Mouse (Mus musculus) G1E-ER4 (cell line): Measurements from ENCODE around the gene Actb. TPM values are rescaled to one million over a fixed set of nuclear protein-coding genes. Genes with fewer than 3 reads are reported as not detected.

Experiments
- GATA1 ChIP-seq: IDR thresholded peaks from one replicate; pipeline ENCODE4 v1.8.0; 2012; ENCODE audit warnings: low read length, inconsistent platforms
- polyA plus RNA-seq: library from polyadenylated mRNA; stranded (reverse); fragments of >175 nt; gene quantifications from 2 replicates; pipeline ENCODE4 v1.2.3, GENCODE M21; 2012

Gene Actb
- polyA plus RNA-seq, 1 experiment = 731 TPM

DNA sequence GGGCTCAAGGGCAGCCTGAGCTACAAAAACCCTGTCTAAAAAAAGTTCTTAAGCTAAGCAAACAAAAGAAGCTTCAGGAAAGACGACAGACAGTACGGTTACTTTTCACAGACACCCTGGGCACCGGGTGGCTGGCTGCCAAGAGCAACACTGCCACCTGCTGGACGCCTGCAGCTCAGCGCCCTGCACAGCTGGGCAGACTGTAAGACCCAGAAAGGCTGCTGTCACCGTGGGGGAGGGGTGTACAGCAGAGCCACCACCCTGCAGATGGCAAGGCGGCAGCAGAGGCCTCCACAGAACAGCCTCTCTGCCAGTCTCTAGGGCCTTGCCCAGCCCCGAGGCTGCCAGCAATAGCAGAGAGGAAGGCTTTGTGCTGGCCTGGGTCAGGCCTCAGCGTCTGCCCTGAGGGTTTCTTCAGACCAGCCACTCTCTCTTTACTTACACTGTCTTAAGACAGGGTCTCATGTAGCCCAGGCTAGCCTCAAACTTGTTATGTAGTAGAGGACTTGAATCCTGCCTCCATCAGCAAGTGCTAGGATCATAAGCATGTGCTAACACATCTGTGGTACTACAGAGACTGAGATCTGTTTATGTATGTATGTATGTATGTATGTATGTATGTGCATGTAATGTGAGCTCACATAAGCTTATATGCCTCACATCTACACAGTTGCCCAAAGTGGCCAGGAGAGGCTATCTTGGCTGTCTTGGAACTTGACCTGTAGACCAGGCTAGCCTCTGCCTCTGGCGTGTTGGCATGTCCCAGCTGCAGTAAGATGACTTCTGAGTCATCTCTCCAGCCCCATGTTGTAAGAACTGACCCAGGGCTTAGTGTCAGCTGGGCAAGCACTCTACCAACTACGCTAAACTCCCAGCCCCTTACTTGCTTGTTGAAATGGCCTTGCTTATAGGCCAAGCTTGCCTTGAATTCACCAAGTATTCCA, 28.9 kb downstream of the Actb start:
- no peak for TF ChIP-seq GATA1

DNA sequence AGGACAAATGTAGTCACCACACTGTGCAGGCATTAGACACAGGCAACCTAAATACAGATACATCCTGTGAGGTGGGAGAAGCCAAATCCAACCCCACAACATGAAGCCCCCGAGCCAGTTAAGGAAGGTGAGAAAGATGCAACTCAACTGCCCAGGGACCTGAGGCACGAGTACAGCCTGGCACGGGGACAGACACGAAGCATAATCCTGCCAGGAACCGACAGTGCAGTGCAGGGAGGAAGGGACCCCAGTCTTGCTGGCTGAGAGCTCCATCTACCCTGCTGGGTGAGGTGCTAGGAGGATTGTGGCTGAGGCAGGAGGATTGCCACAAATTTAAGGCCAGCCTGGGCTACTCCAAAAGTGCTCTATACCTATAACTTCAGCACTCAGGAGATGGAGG, 29.7 kb downstream of the Actb start:
- TF ChIP-seq GATA1 = no peak

DNA sequence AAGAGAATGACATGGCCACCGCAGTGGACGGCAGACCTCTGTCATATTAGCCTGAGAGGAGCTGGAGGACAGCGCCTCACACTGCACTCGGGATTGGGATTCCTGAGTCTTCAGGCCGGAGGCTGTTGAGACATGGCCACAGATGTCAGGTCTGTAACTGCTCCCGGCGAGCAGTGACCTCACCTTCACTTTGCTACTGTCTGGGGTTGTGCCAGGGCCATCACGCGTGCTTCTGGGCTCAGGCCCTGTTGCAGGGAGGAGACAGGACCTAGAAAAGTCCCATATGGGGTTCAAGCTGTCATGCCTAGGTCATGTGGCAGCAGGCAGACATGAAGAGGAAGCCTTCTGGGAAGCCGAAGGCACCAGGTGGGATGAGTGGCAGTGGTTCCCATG, 31.0 kb downstream of the Actb start:
- no peak for TF ChIP-seq GATA1

DNA sequence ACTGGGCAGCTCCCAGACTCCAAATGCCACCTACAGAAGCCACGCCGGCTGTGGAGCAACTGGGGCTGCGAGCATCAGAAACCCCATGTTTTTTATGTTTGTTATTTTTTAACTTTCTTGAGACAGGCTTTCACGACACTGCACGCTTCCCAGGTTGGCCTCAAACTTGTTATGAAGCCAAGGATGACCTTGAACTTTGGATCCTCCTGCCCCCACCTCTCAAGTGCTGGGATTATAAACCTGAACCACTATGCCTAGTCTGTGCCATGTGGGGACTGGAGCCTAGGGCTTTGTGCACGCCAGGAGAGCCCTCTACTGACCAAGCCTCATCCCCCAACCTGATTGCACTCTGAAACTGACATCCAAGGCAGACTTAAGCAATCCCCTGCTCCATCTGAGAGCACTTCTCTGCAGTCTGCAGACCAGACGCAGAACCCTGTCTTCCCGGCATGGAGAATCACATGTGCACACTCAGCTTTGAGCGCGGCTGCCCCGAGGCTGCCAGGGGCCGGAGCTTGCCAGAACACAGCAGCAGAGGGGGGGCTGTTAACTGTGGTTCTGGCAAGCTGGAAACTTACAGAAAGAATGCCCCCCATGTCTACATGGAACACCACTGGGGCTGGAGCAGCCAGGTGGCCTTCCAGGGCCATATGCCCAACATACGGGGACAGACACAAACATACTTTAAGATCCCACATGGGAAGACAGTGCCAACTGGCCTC, 31.6 kb downstream of the Actb start:
- no peak for TF ChIP-seq GATA1

DNA sequence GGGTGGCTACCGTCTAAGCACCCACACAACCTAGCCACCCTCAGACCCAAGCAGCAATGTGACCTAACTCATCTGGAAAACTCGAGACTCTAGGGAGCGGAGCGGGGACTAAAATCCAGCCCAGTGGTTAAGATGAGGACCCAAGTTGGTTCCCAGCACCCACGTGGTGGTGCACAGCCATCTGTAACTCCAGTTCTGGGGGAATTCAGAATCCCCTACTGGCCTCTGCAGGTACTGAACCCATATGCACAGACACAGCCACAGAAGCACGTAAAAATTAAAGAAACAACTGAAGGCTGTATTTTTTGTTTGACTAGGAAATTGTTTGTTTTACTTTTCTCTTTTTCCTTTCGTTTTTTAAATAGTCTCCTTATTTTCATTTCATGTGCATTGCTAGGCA, 32.8 kb downstream of the Actb start:
- no peak for TF ChIP-seq GATA1

DNA sequence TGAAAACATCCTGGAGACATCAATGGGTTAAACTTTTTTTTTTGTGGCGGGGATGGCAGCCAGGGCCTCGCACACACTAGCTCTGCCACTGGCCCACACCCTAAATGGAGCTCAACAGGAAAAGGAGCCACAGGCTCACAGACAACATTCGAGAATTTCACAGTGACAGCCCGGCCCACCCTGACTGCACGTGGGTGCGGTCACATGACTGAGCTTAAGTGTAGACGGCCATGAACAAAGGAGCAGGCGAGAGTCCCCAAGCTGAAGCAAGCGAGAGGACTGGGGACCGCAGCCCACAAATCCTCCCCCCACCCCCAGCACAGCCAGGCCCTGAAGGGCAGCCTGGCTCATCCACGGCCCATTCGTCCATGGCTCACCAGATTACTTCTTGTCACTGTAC, 34.8 kb downstream of the Actb start:
- no peak for TF ChIP-seq GATA1

DNA sequence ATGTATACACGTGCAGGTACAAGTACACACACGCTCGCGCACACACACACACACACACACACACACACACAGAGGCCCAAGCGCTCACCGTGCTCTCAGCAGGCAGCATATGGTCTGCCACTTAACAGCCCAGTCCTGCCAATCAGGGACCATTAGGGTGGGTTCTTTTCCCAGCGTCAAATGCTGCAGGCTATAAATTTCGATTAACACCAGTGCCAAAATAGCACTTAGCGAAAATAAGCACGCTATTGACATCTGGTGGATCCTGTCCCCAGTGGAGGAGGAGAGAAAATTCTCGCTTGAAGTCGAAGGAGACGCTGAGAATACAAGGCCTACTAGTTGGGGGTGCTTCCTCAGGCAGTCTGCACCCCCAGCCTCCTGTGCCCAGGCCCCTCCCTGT, 37.1 kb downstream of the Actb start:
- no peak for TF ChIP-seq GATA1

DNA sequence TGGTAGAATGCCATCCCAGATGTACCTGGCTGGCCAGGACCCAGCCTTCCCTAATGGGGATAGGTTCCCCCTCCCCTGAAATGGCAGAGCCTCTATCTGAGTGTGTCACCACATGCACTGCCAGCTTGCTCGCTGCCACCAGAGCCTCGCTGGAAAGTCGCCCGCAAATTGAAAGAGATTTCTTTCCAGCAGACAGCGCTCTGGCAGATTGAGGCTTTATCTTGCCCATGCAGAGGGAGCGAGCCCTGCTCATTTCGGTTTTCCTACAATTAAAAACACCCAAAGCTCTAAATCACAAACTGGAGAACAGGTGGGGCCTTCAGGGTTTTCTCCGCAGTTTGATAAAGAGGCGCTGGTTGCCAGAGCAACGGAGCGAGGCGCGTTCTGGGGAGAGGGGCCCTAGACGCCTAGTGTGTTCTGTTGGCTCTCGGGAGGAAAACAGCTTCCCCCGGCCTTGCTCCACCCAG, 48.8 kb downstream of the Actb start:
- no peak for TF ChIP-seq GATA1

DNA sequence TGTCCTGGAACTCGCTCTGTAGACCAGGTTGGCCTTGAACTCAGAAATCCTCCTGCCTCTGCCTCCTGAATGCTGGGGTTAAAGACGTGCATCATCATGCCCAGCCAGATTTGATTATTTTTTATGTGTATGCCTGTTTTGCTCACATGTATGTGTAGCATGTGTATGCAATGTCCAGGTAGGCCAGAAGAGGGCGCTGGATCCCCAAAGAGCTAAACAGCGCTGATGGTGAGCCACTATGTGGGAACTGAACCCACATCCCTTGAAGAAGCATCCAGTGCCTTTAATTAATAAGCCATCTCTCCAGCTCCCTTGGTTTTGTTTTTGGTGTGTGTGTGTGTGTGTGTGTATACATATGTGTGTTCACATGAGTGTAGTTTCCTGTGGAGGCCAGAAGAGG, 50.1 kb downstream of the Actb start:
- no peak for TF ChIP-seq GATA1

DNA sequence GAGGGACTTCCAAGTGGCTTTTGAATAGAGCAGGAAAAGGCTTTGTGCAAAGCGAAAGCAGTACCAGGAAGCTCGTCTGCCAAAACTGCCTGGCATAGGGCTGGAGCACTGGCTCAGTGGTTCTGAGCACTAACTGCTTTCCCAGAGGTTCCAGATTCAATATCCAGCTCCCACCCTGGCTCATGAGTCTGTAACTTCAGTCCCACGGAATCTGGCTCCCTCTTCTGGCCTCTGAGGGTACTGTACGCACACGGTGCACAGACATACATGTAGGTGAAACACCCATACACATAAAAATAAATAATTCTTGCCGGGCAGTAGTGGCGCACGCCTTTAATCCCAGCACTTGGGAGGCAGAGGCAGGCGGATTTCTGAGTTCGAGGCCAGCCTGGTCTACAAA, 51.7 kb downstream of the Actb start:
- TF ChIP-seq GATA1 = no peak

DNA sequence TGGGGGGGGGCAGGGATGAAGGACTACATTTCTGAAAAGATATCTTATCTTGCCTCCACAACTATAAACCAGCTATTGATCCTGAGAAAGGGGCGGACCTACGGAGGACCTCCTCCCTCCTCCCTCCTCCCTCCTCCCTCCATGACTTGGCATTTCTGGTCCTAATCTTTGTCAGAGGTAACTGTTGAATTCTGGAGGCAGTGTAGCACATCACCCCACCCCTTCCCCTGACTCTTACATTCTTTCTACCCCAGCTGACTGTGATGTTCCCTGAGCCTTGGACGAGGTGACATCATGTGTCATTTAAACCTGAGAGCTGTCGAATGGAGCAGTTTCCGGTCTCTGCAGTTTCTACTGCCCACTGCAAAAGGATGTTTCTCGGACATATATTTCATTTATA, 53.0 kb downstream of the Actb start:
- no peak for TF ChIP-seq GATA1

Other genes with a start within 250 kb of the Actb start
- not detected in 2 replicates for gene Slc29a4, start 214.2 kb downstream of the Actb start, polyA plus RNA-seq
- gene Tnrc18, start 89.1 kb downstream of the Actb start, polyA plus RNA-seq = 5.1 and 5.8 TPM in 2 replicates
- 23.0 and 24.8 TPM in 2 replicates for gene Fbxl18, start 11.3 kb downstream of the Actb start, polyA plus RNA-seq
- not detected in 2 replicates for gene Fscn1, start 53.6 kb upstream of the Actb start, polyA plus RNA-seq
- gene Rnf216, start 206.2 kb upstream of the Actb start, polyA plus RNA-seq = 32.3 and 33.4 TPM in 2 replicates
- gene Olfr718-ps1, start 240.8 kb upstream of the Actb start, polyA plus RNA-seq = not detected in 2 replicates